Mouse (Mus musculus) heart, embryonic 11.5 days (tissue): ENCODE data around the gene Eloa. TPM values are rescaled to one million over a fixed set of nuclear protein-coding genes. Genes with fewer than 3 reads are reported as not detected.

Experiments
- ATAC-seq: fragments of 200-750 bp; cut with Nextera tagmentation; replicated peaks from 2 replicates; pipeline ENCODE4 v1.8.0; 2017; ENCODE audit warnings: moderate library complexity; ENCODE audit not compliant: insufficient number of reproducible peaks, low FRiP score, low TSS enrichment
- H3K27ac ChIP-seq: fragments of 300-500 bp; sonication (generic); 2 replicates; pipeline ENCODE4 v1.5.1; 2014; ENCODE audit warnings: mild to moderate bottlenecking, low read depth, low read length
- H3K27me3 ChIP-seq: fragments of 300-500 bp; sonication (generic); 2 replicates; pipeline ENCODE4 v1.6.1; 2014; ENCODE audit warnings: mild to moderate bottlenecking, low read length, mixed read lengths; ENCODE audit not compliant: control insufficient read depth, insufficient read depth
- H3K36me3 ChIP-seq: fragments of 300-500 bp; sonication (generic); 2 replicates; pipeline ENCODE4 v1.6.1; 2014; ENCODE audit warnings: mild to moderate bottlenecking, low read length, moderate library complexity, mixed read lengths; ENCODE audit not compliant: control insufficient read depth, insufficient read depth
- H3K4me1 ChIP-seq: fragments of 300-500 bp; sonication (generic); 2 replicates; pipeline ENCODE4 v1.6.1; 2014; ENCODE audit warnings: low read length; ENCODE audit not compliant: control insufficient read depth, insufficient read depth
- H3K4me2 ChIP-seq: fragments of 300-500 bp; sonication (generic); 2 replicates; pipeline ENCODE4 v1.6.1; 2014; ENCODE audit warnings: mild to moderate bottlenecking, moderate library complexity
- H3K4me3 ChIP-seq: fragments of 300-500 bp; sonication (generic); 2 replicates; pipeline ENCODE4 v1.5.1; 2014; ENCODE audit warnings: low read depth, low read length
- H3K9ac ChIP-seq: fragments of 300-500 bp; sonication (generic); 2 replicates; pipeline ENCODE4 v1.6.1; 2014; ENCODE audit warnings: mild to moderate bottlenecking, low read depth, low read length, moderate library complexity
- H3K9me3 ChIP-seq: fragments of 300-500 bp; sonication (generic); replicated peaks from 2 replicates; pipeline ENCODE4 v1.6.1; 2016; ENCODE audit warnings: low read length; ENCODE audit not compliant: control insufficient read depth
- WGBS: fragments of 180-500 bp; shearing (Covaris S2); extraction: QIAGEN DNeasy Blood & Tissue Kit; methylation state at CpG from one replicate; pipeline ENCODE4 v1.1.7; 2014; ENCODE audit not compliant: insufficient replicate concordance; 5-methylcytosine and 5-hydroxymethylcytosine counted together
- polyA plus RNA-seq: library from polyadenylated mRNA; unstranded; fragments of >200 nt; fragmentation: Nextera tagmentation; extraction: Ambion mirVana; gene quantifications from 2 replicates; pipeline ENCODE4 v1.2.1, GENCODE M21; 2014

Gene Eloa
- polyA plus RNA-seq, 1 experiment from 2014 or later, result 34.8 TPM

- ATAC-seq, result no peak
- 31% methylated on average over 1 of the region's 1 CpGs for WGBS
These were observed 34.5 kb upstream of the Eloa start for GRCm38 (mm10) chr4:136056030-136056429.

DNA sequence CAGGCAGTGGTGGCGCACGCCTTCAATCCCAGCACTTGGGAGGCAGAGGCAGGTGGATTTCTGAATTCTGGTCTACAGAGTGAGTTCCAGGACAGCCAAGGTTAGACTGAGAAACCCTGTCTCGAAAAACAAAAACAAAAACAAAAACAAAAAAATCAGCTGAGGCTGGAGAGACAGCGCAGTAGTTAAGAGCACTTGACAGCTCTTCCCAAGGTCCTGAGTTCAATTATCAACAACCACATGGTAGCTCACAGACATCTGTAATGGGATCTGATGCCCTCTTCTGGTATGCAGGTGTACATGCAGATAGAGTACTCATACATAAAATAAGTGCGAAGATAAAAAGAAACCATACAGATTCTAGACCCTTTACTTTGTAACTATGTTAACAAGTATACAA, 32.3 kb upstream of the Eloa start:
- no peak for ATAC-seq
- peaks cover 25% of the 10 kb centered on the region for H3K36me3 ChIP-seq
- no peak overlapping the region for H3K4me2 ChIP-seq
- no peaks in the 10 kb centered on the region for H3K9me3 ChIP-seq
- peaks cover 9% of the 10 kb centered on the region for H3K4me1 ChIP-seq
- no peak overlapping the region for H3K4me3 ChIP-seq
- H3K9ac ChIP-seq, result no peak overlapping the region
- H3K27ac ChIP-seq, result no peak overlapping the region
- H3K27me3 ChIP-seq, result no peaks in the 10 kb centered on the region
- 65% methylated on average over 5 of the region's 5 CpGs for WGBS

More at GRCm38 (mm10) chr4:136056030-136056429, 34.5 kb upstream of the Eloa start:
- Histone ChIP-seq H3K4me2 (no peak overlapping the region), H3K27me3 (no peaks in the 10 kb centered on the region), H3K36me3 (peaks cover 5% of the 10 kb centered on the region), H3K4me3 (no peak overlapping the region), H3K9ac (no peak overlapping the region), H3K27ac (no peak overlapping the region), H3K9me3 (no peaks in the 10 kb centered on the region), H3K4me1 (peaks cover 9% of the 10 kb centered on the region)

DNA sequence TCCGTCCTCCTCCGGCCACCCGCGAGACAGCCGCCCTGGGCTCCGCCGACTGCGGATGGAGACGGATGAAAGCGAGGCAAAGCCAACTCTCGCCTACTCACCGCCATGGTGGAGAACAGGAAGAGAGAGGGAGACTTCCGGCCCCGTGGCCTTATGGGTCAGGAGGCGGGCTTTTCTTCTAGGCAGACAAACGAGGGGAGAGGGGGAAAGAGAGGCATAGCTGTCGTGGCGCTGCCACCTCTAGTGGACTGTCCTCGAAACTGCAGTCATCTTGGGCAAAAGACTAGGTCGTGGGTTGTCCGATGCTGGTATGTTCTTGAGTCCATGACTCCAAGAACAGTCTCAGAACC, 31.7 kb upstream of the Eloa start, which contains the start of gene Rpl11:
Gene Rpl11 (minus strand): TSS at position 182 of the 350 bp plus-strand sequence.
- peak; percentile 89 for ATAC-seq
- WGBS, result under 1% methylated on average over 21 of the region's 21 CpGs

DNA sequence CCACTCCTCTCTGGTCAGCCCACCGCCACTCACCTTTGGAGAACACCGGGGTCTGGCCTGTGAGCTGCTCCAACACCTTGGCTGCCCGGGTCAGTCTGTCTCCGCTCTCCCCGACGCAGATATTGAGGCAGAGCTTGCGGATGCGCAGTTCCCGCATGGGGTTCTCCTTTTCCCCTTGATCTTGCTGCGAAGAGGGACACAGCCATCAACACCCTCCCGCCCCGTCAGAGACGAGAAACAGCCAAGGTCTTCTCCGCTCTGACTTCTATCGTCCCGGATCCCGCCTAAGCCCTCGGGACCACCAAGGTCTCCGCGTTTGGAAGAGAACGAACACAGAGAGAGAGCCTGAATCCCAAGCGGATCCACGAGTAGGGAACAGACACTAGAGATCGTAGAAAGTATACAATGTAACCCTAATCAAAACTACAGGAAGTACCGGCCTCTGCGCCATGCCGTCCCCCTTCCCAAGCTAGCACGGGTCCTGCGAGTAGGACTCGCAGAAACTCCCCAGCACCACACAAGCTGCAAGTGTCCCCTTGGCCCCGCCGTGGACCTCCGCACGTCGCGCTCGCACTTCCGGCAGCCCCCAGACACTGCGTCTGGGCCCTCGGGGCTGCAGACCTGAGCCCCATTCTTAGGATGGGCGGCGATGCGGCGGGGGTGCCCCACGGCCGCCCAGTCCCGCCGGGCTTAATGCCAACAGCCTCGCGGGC, 31.1 kb upstream of the Eloa start:
- H3K27ac ChIP-seq, result peak overlapping the region; percentile 94
- peak overlapping the region; percentile 100 for H3K4me3 ChIP-seq
- H3K4me1 ChIP-seq, result peaks cover 11% of the 10 kb centered on the region
- WGBS, result under 1% methylated on average over 50 of the region's 50 CpGs
- peak overlapping the region; percentile 100 for H3K9ac ChIP-seq
- no peaks in the 10 kb centered on the region for H3K27me3 ChIP-seq
- no peaks in the 10 kb centered on the region for H3K9me3 ChIP-seq
- H3K36me3 ChIP-seq, result peaks cover 26% of the 10 kb centered on the region
- peak overlapping the region; percentile 97 for H3K4me2 ChIP-seq
- ATAC-seq, result peak; percentile 50

More for the DNA sequence above, 31.7 kb upstream of the Eloa start, which contains the start of gene Rpl11:
- Histone ChIP-seq H3K36me3 (peaks cover 26% of the 10 kb centered on the region), H3K4me2 (peak within 1 kb of the TSS; percentile 97), H3K27me3 (no peaks in the 10 kb centered on the region), H3K4me1 (peaks cover 10% of the 10 kb centered on the region), H3K27ac (peak within 1 kb of the TSS; percentile 94), H3K4me3 (peak within 1 kb of the TSS; percentile 100), H3K9me3 (no peaks in the 10 kb centered on the region), H3K9ac (peak within 1 kb of the TSS; percentile 100)

GRCm38 (mm10) chr4:136052060-136052459, 30.5 kb upstream of the Eloa start:
- WGBS, result 4% methylated on average over 3 of the region's 3 CpGs
- Histone ChIP-seq H3K27me3 (no peaks in the 10 kb centered on the region), H3K27ac (peak overlapping the region; percentile 94), H3K9ac (peak overlapping the region; percentile 100), H3K36me3 (peaks cover 26% of the 10 kb centered on the region), H3K4me3 (peak overlapping the region; percentile 100), H3K9me3 (no peaks in the 10 kb centered on the region), H3K4me2 (peak overlapping the region; percentile 97), H3K4me1 (peaks cover 11% of the 10 kb centered on the region)
- no peak for ATAC-seq

GRCm38 (mm10) chr4:136050226-136050625, 28.7 kb upstream of the Eloa start:
- Histone ChIP-seq H3K4me1 (peaks cover 11% of the 10 kb centered on the region), H3K9ac (no peak overlapping the region), H3K9me3 (no peaks in the 10 kb centered on the region), H3K27me3 (no peaks in the 10 kb centered on the region), H3K27ac (no peak overlapping the region), H3K36me3 (peaks cover 28% of the 10 kb centered on the region), H3K4me2 (no peak overlapping the region), H3K4me3 (no peak overlapping the region)
- no peak for ATAC-seq
- 94% methylated on average over 6 of the region's 6 CpGs for WGBS

- 76% methylated on average over 4 of the region's 4 CpGs for WGBS
- no peaks in the 10 kb centered on the region for H3K27me3 ChIP-seq
- peaks cover 34% of the 10 kb centered on the region for H3K36me3 ChIP-seq
- peaks cover 11% of the 10 kb centered on the region for H3K4me1 ChIP-seq
- H3K4me2 ChIP-seq, result no peak overlapping the region
- ATAC-seq, result no peak
- no peak overlapping the region for H3K4me3 ChIP-seq
- no peaks in the 10 kb centered on the region for H3K9me3 ChIP-seq
- no peak overlapping the region for H3K27ac ChIP-seq
- no peak overlapping the region for H3K9ac ChIP-seq
These were observed 26.9 kb upstream of the Eloa start for GRCm38 (mm10) chr4:136048291-136049032.

GRCm38 (mm10) chr4:136047626-136048025, 26.1 kb upstream of the Eloa start:
- Histone ChIP-seq H3K4me1 (peaks cover 11% of the 10 kb centered on the region), H3K27me3 (no peaks in the 10 kb centered on the region), H3K27ac (no peak overlapping the region), H3K9me3 (no peaks in the 10 kb centered on the region), H3K9ac (no peak overlapping the region), H3K4me2 (no peak overlapping the region), H3K4me3 (no peak overlapping the region), H3K36me3 (peaks cover 34% of the 10 kb centered on the region)
- ATAC-seq, result no peak
- 73% methylated on average over 4 of the region's 4 CpGs for WGBS
